Mouse (Mus musculus) heart, embryonic 10.5 days (tissue): Measurements from ENCODE around the gene Tmprss11d. TPM values are rescaled to one million over a fixed set of nuclear protein-coding genes. Genes with fewer than 3 reads are reported as not detected.
A peak's percentile ranks its signal among the peaks of the same experiment; 100 is the strongest.
"Not testable (repeated sequence)": the region's sequence is repeated elsewhere in the genome, so short reads cannot be mapped to it uniquely, and the experiment has no call there.

ENCODE experiments used
- DNase-seq: peaks from one replicate; pipeline ENCODE4 v3.0.0-alpha.2; 2017; ENCODE audit warnings: low spot score
- H3K27ac ChIP-seq: fragments of 300-500 bp; sonication (generic); 2 replicates; pipeline ENCODE4 v1.5.1; 2016; ENCODE audit warnings: mild to moderate bottlenecking
- H3K27me3 ChIP-seq: fragments of 300-500 bp; sonication (generic); 2 replicates; pipeline ENCODE4 v1.6.1; 2016; ENCODE audit warnings: mild to moderate bottlenecking; ENCODE audit not compliant: poor library complexity, insufficient read depth, severe bottlenecking
- H3K36me3 ChIP-seq: fragments of 300-500 bp; sonication (generic); 2 replicates; pipeline ENCODE4 v1.6.1; 2016; ENCODE audit warnings: mild to moderate bottlenecking, moderate library complexity
- H3K4me1 ChIP-seq: fragments of 300-500 bp; sonication (generic); 2 replicates; pipeline ENCODE4 v1.6.1; 2016; ENCODE audit warnings: mild to moderate bottlenecking
- H3K4me3 ChIP-seq: fragments of 300-500 bp; sonication (generic); 2 replicates; pipeline ENCODE4 v1.5.1; 2016; ENCODE audit warnings: mild to moderate bottlenecking, moderate library complexity
- H3K9me3 ChIP-seq: fragments of 300-500 bp; sonication (generic); 2 replicates; pipeline ENCODE4 v1.6.1; 2016; ENCODE audit warnings: mild to moderate bottlenecking, moderate library complexity
- WGBS: fragments of 180-500 bp; shearing (Covaris S2); methylation state at CpG from one replicate; pipeline ENCODE4 v1.1.7; 2016; 5-methylcytosine and 5-hydroxymethylcytosine counted together
- polyA plus RNA-seq: library from polyadenylated mRNA; unstranded; fragments of >200 nt; fragmentation: Nextera tagmentation; extraction: Ambion mirVana; gene quantifications from 2 replicates; pipeline ENCODE4 v1.2.1, GENCODE M21; 2016

Tmprss11d gene
- polyA plus RNA-seq, result not detected in 2 replicates

GRCm38 (mm10) chr5:86373320-86373719 lies at the start of gene Tmprss11d:
TSS of gene Tmprss11d (minus strand) at chr5:86373420.
- H3K36me3 ChIP-seq, result no peaks in the 10 kb centered on the region
- H3K4me1 ChIP-seq, result no peaks in the 10 kb centered on the region
- H3K9me3 ChIP-seq, result no peaks in the 10 kb centered on the region
- DNase-seq, result no peak
- H3K27ac ChIP-seq, result no peak within 1 kb of the TSS
- no peak within 1 kb of the TSS for H3K4me3 ChIP-seq
- no peaks in the 10 kb centered on the region for H3K27me3 ChIP-seq
- 67% methylated on average over 3 of the region's 3 CpGs for WGBS

GRCm38 (mm10) chr5:86421323-86422028 lies 48.3 kb upstream of the Tmprss11d start:
- Histone ChIP-seq H3K27ac (no peak overlapping the region), H3K9me3 (no peaks in the 10 kb centered on the region), H3K27me3 (no peaks in the 10 kb centered on the region), H3K4me3 (no peak overlapping the region), H3K4me1 (no peaks in the 10 kb centered on the region), H3K36me3 (no peaks in the 10 kb centered on the region)
- DNase-seq, result no peak
- WGBS, result 63% methylated on average over 3 of the region's 3 CpGs

DNA sequence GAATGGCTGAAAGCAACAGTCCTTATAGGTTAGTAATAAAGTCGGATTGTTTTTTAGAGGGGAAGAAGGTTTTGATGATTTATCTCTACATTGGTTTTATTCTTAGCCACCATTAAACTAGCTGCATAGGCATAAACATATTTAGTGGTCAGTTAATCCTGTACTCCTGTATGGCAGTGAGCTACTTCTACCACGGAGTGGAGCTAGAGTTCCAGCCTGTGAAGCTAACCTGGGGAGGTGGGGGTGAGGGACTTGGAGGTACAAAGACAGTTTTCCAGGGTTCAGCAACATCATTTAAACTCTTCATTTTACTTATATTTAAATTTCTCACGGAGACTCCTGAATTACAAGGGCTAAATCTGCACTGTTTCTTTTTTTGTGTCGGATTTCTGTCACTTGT lies 46.3 kb upstream of the Tmprss11d start:
- no peaks in the 10 kb centered on the region for H3K27me3 ChIP-seq
- DNase-seq, result no peak
- H3K27ac ChIP-seq, result no peak overlapping the region
- no peaks in the 10 kb centered on the region for H3K36me3 ChIP-seq
- H3K9me3 ChIP-seq, result no peaks in the 10 kb centered on the region
- WGBS, result 16% methylated on average over 4 of the region's 4 CpGs
- H3K4me1 ChIP-seq, result no peaks in the 10 kb centered on the region
- H3K4me3 ChIP-seq, result no peak overlapping the region

DNA sequence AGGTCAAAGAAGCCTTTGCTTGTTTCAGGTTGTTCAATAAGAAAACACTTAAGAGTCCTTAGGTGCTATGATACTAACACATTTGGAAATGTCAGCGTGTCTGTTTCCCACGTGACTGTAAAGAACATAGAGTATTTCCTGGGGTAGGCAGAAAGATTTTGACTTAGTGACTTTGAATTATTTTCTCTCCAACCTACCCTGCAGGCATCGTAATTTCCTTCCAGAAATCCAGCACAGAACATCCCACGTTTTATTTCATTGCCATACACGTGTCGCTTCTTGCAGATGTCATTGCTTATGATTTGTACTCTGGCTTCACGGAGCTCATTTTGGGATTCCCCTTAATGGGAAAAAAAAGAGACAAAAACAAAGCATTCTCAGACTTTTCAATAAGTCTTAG lies 41.1 kb upstream of the Tmprss11d start:
- Histone ChIP-seq H3K27me3 (no peaks in the 10 kb centered on the region), H3K4me1 (no peaks in the 10 kb centered on the region), H3K9me3 (no peaks in the 10 kb centered on the region), H3K27ac (no peak overlapping the region), H3K36me3 (no peaks in the 10 kb centered on the region), H3K4me3 (no peak overlapping the region)
- WGBS, result 80% methylated on average over 7 of the region's 7 CpGs
- no peak for DNase-seq

DNA sequence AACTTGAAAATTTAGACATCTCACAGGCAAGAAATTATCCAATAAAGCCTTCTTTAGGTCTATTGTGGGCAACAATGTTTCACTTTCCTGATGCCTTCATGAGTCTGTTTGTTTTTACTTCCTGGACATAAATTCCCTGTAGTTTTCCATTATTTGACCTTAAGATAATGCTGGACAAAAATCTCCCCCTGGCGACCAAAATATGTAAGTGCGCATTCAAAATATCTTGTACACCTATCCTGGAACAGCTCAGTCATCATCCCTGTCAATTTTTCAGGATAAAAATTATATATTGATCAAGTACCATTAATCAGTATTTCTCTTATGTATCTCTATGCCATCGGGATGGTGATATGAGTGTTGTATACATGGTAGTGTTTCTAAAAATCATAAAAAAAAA lies 37.6 kb upstream of the Tmprss11d start:
- DNase-seq, result no peak
- WGBS, result 21% methylated on average over 3 of the region's 3 CpGs

DNA sequence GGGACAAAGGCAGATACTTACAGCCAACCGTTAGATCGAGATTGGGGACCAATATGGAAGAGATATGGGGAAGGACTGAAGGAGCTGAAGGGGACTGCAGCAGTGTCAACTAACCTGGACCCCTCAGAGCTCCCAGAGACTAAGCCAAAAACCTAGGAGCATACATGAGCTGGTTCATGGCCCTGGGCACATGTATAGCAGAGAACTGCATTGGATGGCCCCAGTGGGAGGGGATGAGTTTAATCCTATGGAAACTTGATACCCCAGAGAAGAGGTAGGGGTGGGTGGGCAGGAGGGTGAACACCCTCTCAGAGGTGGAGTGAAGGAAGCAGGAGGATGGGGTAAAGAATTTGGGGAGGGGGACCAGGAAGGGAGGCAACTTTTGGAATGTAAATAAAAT lies 34.7 kb upstream of the Tmprss11d start:
- no peaks in the 10 kb centered on the region for H3K27me3 ChIP-seq
- no peak for DNase-seq
- no peak overlapping the region for H3K27ac ChIP-seq
- 79% methylated on average over 2 of the region's 2 CpGs for WGBS
- no peaks in the 10 kb centered on the region for H3K9me3 ChIP-seq
- H3K36me3 ChIP-seq, result no peaks in the 10 kb centered on the region
- no peak overlapping the region for H3K4me3 ChIP-seq
- no peaks in the 10 kb centered on the region for H3K4me1 ChIP-seq

More for the DNA sequence above, 37.6 kb upstream of the Tmprss11d start:
- Histone ChIP-seq H3K4me1 (no peaks in the 10 kb centered on the region), H3K4me3 (no peak overlapping the region), H3K36me3 (no peaks in the 10 kb centered on the region), H3K9me3 (no peaks in the 10 kb centered on the region), H3K27ac (no peak overlapping the region), H3K27me3 (no peaks in the 10 kb centered on the region)

DNA sequence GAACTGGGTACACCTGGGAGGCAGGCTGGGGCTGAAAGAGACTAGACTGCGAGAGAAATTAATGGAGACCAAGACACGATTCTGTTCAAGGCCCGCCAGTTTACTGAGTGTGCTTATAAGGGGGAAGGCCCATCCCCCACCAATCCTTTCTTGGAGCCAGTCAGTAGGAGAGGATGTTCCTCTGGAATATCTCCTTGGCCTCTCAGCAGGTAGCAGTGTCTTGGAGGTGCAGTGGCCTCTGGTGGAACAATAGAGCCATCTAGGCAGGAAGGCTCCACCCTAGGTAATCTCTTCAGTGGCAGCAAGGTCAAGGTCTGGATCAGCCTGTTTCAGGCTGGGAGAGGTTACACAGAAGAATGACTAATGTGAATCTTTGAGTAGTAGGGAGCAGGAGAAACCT lies 34.0 kb upstream of the Tmprss11d start:
- 80% methylated on average over 3 of the region's 3 CpGs for WGBS
- no peaks in the 10 kb centered on the region for H3K27me3 ChIP-seq
- no peaks in the 10 kb centered on the region for H3K36me3 ChIP-seq
- no peak for DNase-seq
- H3K4me1 ChIP-seq, result no peaks in the 10 kb centered on the region
- no peak overlapping the region for H3K27ac ChIP-seq
- no peaks in the 10 kb centered on the region for H3K9me3 ChIP-seq
- H3K4me3 ChIP-seq, result no peak overlapping the region

GRCm38 (mm10) chr5:86359412-86359985 lies 13.7 kb downstream of the Tmprss11d start:
- WGBS, result 72% methylated on average over 4 of the region's 4 CpGs
- DNase-seq, result no peak
- no peak overlapping the region for H3K27ac ChIP-seq
- H3K9me3 ChIP-seq, result no peaks in the 10 kb centered on the region
- H3K4me1 ChIP-seq, result no peaks in the 10 kb centered on the region
- no peaks in the 10 kb centered on the region for H3K36me3 ChIP-seq
- H3K27me3 ChIP-seq, result no peaks in the 10 kb centered on the region
- no peak overlapping the region for H3K4me3 ChIP-seq

- DNase-seq, result no peak
- no peaks in the 10 kb centered on the region for H3K4me1 ChIP-seq
- H3K27me3 ChIP-seq, result no peaks in the 10 kb centered on the region
- WGBS, result 19% methylated on average over 7 of the region's 7 CpGs
- no peaks in the 10 kb centered on the region for H3K36me3 ChIP-seq
- H3K27ac ChIP-seq, result no peak overlapping the region
- H3K4me3 ChIP-seq, result no peak overlapping the region
- H3K9me3 ChIP-seq, result no peaks in the 10 kb centered on the region
Observed at GRCm38 (mm10) chr5:86352966-86353365, 20.3 kb downstream of the Tmprss11d start.

DNA sequence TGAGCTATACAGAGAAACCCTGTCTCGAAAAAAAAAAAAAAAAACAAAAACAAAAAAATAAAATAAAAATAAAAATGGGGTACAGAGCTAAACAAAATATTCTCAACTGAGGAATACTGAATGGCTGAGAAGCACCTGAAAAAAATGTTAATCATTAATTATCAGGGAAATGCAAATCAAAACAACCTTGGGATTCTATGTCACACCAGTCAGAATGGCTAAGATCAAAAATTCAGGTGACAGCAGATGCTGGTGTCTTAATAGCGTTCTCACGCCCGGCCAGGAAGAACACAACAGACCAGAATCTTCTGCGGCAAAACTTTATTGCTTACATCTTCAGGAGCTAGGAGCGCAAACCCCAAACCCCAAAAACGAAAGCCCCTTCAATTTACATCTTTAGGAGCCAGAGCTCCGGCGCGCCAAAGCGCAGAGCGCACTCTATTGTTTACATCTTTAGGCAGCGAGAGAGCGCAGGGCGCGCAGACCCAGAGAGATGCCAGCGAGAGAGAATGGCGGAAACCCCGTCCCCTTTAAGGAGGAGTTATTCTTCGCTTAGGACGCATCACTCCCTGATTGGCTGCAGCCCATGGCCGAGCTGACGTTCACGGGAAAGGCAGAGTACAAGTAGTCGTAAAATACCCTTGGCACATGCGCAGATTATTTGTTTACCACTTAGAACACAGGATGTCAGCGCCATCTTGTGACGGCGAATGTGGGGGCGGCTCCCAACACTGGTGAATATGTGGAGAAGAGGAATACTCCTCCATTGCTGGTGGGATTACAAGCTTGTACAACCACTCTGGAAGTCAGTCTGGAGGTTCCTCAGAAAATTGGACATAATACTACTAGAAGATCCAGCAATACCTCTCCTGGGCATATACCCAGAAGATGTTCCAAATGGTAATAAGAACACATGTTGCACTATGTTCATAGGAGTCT lies 54.9 kb downstream of the Tmprss11d start:
- WGBS, result 50% methylated on average over 30 of the region's 30 CpGs
- peak overlapping the region; percentile 46 for H3K4me3 ChIP-seq
- not testable (repeated sequence) for DNase-seq, H3K36me3 ChIP-seq, H3K4me1 ChIP-seq, H3K27ac ChIP-seq, H3K9me3 ChIP-seq, H3K27me3 ChIP-seq

DNA sequence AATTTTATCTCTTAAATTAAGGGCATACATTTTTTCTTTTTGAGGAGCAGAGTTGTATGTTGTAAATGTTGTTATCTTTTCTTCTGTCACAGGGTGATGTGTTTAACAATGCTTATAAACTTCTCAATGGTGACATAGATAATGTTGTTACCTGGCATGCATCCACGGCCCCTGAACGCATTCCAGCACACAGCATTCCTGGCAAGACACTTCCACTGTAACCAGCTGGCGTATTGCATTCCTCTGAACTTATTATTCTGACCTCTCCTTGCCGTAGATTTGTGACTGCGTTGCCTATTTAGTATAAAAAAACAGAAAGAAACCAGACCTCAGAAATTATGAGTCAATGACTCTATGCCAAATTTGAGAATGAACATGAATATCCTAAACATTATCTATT lies 67.1 kb downstream of the Tmprss11d start:
- 78% methylated on average over 5 of the region's 5 CpGs for WGBS
- DNase-seq, result no peak
- Histone ChIP-seq H3K27me3 (no peaks in the 10 kb centered on the region), H3K27ac (no peak overlapping the region), H3K4me1 (no peaks in the 10 kb centered on the region), H3K4me3 (no peak overlapping the region), H3K36me3 (no peaks in the 10 kb centered on the region), H3K9me3 (no peaks in the 10 kb centered on the region)

- H3K4me1 ChIP-seq, result no peaks in the 10 kb centered on the region
- H3K4me3 ChIP-seq, result no peak overlapping the region
- no peak for DNase-seq
- H3K27ac ChIP-seq, result no peak overlapping the region
- WGBS, result 82% methylated on average over 8 of the region's 8 CpGs
- H3K9me3 ChIP-seq, result no peaks in the 10 kb centered on the region
- H3K36me3 ChIP-seq, result no peaks in the 10 kb centered on the region
- H3K27me3 ChIP-seq, result no peaks in the 10 kb centered on the region
Observed at GRCm38 (mm10) chr5:86303877-86304276, 69.3 kb downstream of the Tmprss11d start.

DNA sequence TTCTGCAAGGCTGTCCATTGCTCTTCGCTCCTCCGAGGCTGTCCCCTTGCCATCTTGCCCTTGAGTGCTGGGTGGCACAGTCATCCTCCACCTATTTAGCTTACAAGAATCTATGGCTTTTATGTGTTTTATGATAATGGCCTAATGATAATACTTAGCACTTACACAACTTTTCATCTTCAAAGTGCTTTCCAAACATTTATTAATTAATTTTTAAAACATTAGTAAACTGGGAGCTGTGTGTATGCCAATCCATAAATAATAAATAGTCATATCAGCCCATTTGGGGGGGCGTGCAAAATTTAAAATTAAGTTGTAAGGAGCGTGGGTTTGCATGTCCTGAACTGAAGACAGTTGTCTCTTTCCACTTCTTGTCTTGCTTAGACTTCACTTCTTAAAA lies 84.0 kb downstream of the Tmprss11d start, which contains the start of gene Tmprss11c:
TSS of gene Tmprss11c (minus strand) at position 101 of the 400 bp plus-strand sequence.
- 70% methylated on average over 4 of the region's 4 CpGs for WGBS
- no peak for DNase-seq
- Histone ChIP-seq H3K27me3 (no peaks in the 10 kb centered on the region), H3K4me1 (no peaks in the 10 kb centered on the region), H3K4me3 (no peak within 1 kb of the TSS), H3K9me3 (no peaks in the 10 kb centered on the region), H3K36me3 (no peaks in the 10 kb centered on the region), H3K27ac (no peak within 1 kb of the TSS)
